Mouse (Mus musculus): ENCODE results near the gene Itsn2.

- TF ChIP-seq GATA1 (IDR thresholded peaks at IDR 0.05; ENCODE audit: low read length) = no peak
- no peak for TF ChIP-seq TAL1 (IDR thresholded peaks at IDR 0.05; ENCODE audit: low read length)
These were observed 120.9 kb downstream of the Itsn2 start for GRCm38 (mm10) chr12:4713361-4713760.

Data from erythroblast, embryonic 14.5 days (primary cell).